Mouse (Mus musculus) lung, embryonic 15.5 days (tissue): ENCODE results near the gene D130043K22Rik. TPM values are rescaled to one million over a fixed set of nuclear protein-coding genes. Genes with fewer than 3 reads are reported as not detected.

ENCODE experiments used
- ATAC-seq: fragments of 200-750 bp; cut with Nextera tagmentation; 2 replicates; pipeline ENCODE4 v1.8.0; 2017; ENCODE audit warnings: moderate number of reproducible peaks, borderline replicate concordance; ENCODE audit not compliant: low FRiP score, low TSS enrichment; ENCODE audit errors: extremely low read depth
- H3K27ac ChIP-seq: fragments of 300-500 bp; sonication (generic); 2 replicates; pipeline ENCODE4 v1.5.1; 2015; ENCODE audit warnings: moderate library complexity, mild to moderate bottlenecking, inconsistent platforms
- H3K27me3 ChIP-seq: fragments of 300-500 bp; sonication (generic); 2 replicates; pipeline ENCODE4 v1.6.1; 2015; ENCODE audit warnings: inconsistent platforms
- H3K36me3 ChIP-seq: fragments of 300-500 bp; sonication (generic); 2 replicates; pipeline ENCODE4 v1.6.1; 2015; ENCODE audit warnings: inconsistent platforms
- H3K4me1 ChIP-seq: fragments of 300-500 bp; sonication (generic); 2 replicates; pipeline ENCODE4 v1.6.1; 2015; ENCODE audit warnings: inconsistent platforms
- H3K4me2 ChIP-seq: fragments of 300-500 bp; sonication (generic); 2 replicates; pipeline ENCODE4 v1.6.1; 2015; ENCODE audit warnings: inconsistent platforms, mild to moderate bottlenecking, moderate library complexity
- H3K4me3 ChIP-seq: fragments of 300-500 bp; sonication (generic); 2 replicates; pipeline ENCODE4 v1.5.1; 2015; ENCODE audit warnings: mild to moderate bottlenecking, inconsistent platforms
- H3K9ac ChIP-seq: fragments of 300-500 bp; sonication (generic); 2 replicates; pipeline ENCODE4 v1.6.1; 2015; ENCODE audit warnings: inconsistent platforms
- H3K9me3 ChIP-seq: fragments of 300-500 bp; sonication (generic); 2 replicates; pipeline ENCODE4 v1.6.1; 2016; ENCODE audit warnings: inconsistent platforms
- WGBS: fragments of 180-500 bp; shearing (Covaris S2); methylation state at CpG from one replicate; pipeline ENCODE4 v1.1.7; 2015; 5-methylcytosine and 5-hydroxymethylcytosine counted together
- polyA plus RNA-seq: library from polyadenylated mRNA; unstranded; fragments of >200 nt; fragmentation: Nextera tagmentation; extraction: Ambion mirVana; gene quantifications from 2 replicates; pipeline ENCODE4 v1.2.1, GENCODE M21; 2015

The D130043K22Rik gene
- polyA plus RNA-seq, 1 experiment from 2014 or later = 0.25 TPM

DNA sequence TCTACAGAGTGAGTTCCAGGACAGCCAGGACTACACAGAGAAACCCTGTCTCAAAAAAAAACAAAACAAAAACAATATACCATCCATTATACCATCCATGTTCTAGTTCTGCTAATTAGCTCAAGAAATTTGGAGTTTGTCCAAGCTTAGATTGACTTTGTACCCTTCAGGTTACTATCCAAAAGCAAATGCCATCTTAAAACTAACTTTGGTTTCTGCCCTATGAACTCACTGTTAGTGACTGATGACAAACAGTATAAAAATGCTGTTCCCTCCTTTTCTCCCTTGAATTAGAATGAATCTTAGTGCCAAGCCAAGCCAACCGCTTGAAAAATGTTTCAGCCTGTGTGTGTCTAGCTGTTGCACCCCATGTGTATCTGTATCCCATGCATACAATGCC is 30.3 kb upstream of the D130043K22Rik start:
- Histone ChIP-seq H3K4me2 (no peak overlapping the region), H3K27ac (no peak overlapping the region), H3K9me3 (no peaks in the 10 kb centered on the region), H3K27me3 (no peaks in the 10 kb centered on the region), H3K36me3 (peaks cover 48% of the 10 kb centered on the region), H3K4me1 (no peaks in the 10 kb centered on the region), H3K4me3 (no peak overlapping the region), H3K9ac (no peak overlapping the region)
- WGBS = 90% methylated on average over 1 of the region's 1 CpGs
- ATAC-seq = no peak

DNA sequence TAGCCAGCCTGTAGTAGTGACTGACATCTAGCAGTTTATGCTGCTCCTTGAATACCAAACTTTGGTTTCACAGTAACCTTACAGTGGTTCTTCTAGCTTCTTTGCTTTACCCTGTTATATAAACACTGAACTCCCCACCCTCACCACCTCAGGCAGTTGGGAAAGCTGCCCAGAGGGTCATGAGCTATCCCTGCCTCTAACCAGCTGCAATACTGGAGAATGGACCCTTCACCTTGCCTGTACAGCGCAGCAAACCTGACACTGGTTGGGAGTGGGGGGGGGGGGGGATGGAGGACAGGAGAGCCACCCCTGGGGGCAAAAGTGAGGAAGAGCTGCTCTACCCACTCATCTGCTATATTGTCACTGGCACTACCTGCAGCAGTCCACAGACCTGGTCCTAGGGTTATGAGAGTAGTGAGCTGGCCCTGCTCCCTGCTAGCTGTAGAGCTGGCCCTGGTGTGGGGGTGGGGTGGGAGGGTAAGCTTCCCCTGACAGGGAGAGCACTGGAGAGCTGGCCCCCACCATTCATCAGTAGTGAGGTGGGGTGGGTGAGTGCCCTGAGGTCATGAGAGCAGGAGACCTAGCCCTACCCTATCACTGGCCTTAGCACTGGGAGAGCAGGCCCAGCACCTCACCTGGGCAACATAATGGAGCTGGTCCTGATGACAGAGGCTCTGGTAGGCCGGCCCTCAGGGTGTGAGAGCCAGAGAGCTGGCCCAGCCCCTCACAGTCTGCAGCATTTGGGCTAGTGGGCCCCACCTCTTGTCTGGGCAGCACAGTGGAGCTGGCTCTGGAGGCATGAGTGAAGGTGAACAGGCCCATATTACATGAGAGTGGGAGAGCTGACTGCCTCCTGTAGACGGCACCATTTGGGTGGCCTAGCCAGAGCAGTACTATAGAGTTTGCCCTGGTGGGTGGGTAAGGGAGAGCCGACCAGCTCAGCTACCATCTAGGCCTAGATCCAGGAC is 28.5 kb upstream of the D130043K22Rik start:
- WGBS = 61% methylated on average over 4 of the region's 4 CpGs
- Histone ChIP-seq H3K9me3 (no peaks in the 10 kb centered on the region), H3K36me3 (peaks cover 31% of the 10 kb centered on the region), H3K4me2 (no peak overlapping the region), H3K27ac (no peak overlapping the region; the same call in 1 of the 2 replicates), H3K4me1 (no peaks in the 10 kb centered on the region), H3K9ac (no peak overlapping the region), H3K4me3 (no peak overlapping the region), H3K27me3 (no peaks in the 10 kb centered on the region)
- peak; percentile 64 for ATAC-seq

DNA sequence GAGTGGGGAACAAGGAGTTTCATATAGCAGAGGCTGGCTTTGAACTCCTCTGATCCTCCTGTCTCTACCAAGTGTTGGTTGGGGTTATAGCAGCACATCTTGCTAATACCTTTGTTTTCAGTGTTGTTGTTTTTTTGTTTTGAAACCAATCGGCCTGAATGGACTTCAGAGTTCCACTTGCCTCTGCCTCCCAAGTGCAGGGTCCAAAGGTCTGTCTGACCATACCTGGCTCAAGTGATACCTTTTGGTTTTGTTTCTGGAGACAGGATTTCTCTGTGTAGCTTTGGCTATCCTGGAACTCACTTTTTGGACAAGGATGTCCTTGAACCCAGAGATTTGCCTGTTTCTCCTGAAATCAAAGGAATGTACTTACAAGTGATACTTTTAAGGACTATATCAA is 25.0 kb upstream of the D130043K22Rik start:
- Histone ChIP-seq H3K4me1 (no peaks in the 10 kb centered on the region), H3K9ac (no peak overlapping the region), H3K27me3 (no peaks in the 10 kb centered on the region), H3K27ac (no peak overlapping the region), H3K36me3 (peaks cover 4% of the 10 kb centered on the region; the same call in 1 of the 2 replicates), H3K9me3 (no peaks in the 10 kb centered on the region), H3K4me2 (no peak overlapping the region), H3K4me3 (no peak overlapping the region)
- ATAC-seq = no peak
- 83% methylated on average over 1 of the region's 1 CpGs for WGBS

DNA sequence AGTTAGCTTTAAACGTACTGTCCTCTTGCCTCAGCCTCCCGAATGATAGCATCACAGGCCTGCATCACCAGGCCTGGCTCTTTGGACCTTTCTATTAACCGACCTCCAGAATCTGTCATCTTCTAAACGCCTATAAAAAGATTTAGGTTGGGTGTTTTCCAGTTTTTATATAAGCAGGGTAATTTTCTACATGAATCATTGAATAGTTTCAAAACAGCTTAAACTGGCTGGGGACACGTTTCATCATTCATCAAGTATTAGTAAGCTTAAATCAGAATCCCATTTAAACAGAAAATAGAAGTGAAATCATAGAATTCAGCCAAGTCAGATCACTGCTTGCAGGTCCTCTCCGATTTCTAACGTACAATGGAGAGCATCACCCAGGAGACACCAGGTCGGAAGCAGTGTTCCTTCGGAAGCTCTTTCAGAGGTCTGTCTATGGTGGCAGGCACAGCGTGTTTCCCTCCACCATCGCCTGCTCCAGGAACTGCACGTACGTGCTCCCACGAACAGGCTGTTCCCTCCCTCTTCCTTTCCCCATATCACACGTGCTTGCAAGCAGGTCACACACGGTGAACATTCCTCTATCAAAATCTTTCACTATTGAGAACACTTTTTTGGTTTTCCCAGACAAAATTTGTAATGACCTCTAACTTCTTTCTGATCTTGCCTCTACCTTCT is 22.1 kb upstream of the D130043K22Rik start:
- H3K9me3 ChIP-seq = no peaks in the 10 kb centered on the region
- H3K4me2 ChIP-seq = no peak overlapping the region
- no peaks in the 10 kb centered on the region for H3K36me3 ChIP-seq
- no peak overlapping the region for H3K9ac ChIP-seq
- ATAC-seq = no peak
- no peak overlapping the region for H3K27ac ChIP-seq
- no peak overlapping the region for H3K4me3 ChIP-seq
- 82% methylated on average over 16 of the region's 16 CpGs for WGBS
- no peaks in the 10 kb centered on the region for H3K4me1 ChIP-seq
- H3K27me3 ChIP-seq = no peaks in the 10 kb centered on the region

DNA sequence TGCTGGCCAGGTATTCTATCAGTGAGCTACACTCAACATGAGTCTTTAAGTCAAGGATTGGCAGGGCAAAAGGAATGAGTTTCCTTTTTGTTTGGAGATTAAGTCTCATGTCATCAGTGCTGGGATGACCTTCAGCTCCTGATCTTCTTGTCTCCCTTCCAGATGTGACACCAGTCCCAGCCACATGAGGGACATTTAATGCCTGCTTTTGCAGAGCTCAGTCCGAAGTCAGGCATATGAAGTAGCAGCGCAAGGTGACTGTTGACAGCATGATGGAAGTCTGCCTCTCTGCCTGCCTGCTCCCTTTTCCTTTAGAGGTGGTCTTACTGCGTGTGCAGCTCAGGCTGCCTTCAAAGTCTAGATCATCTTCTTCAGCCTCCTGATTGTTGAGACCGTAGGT is 20.3 kb upstream of the D130043K22Rik start:
- ATAC-seq = no peak
- Histone ChIP-seq H3K27ac (no peak overlapping the region), H3K9ac (no peak overlapping the region), H3K27me3 (no peaks in the 10 kb centered on the region), H3K4me1 (no peaks in the 10 kb centered on the region), H3K36me3 (no peaks in the 10 kb centered on the region), H3K9me3 (no peaks in the 10 kb centered on the region), H3K4me2 (no peak overlapping the region), H3K4me3 (no peak overlapping the region)
- WGBS = 79% methylated on average over 4 of the region's 4 CpGs

DNA sequence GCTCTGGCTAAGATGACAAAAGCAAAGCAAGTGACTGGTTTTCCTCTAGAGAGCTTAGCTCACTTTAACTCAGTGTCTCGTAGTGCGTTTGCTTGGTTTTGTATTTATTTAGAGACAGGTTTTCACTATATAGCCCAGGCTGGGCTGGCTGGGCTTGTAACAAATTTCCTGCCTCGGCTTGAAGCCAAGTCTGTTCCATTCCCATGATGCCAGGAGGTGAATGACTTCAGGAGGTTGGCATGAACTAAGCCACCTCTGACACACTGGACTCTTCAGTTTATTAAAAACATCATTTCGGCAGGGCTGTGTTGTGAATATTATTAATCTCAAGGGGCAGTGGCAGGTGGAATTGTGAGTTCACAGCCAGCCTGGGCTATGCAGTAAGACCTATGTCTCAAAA is 19.3 kb upstream of the D130043K22Rik start:
- no peak overlapping the region for H3K4me2 ChIP-seq
- no peak for ATAC-seq
- WGBS = 74% methylated on average over 4 of the region's 4 CpGs
- no peak overlapping the region for H3K9ac ChIP-seq
- H3K36me3 ChIP-seq = no peaks in the 10 kb centered on the region
- H3K4me1 ChIP-seq = peaks cover 2% of the 10 kb centered on the region; the same call in 1 of the 2 replicates
- H3K27ac ChIP-seq = no peak overlapping the region
- no peaks in the 10 kb centered on the region for H3K9me3 ChIP-seq
- no peak overlapping the region for H3K4me3 ChIP-seq
- no peaks in the 10 kb centered on the region for H3K27me3 ChIP-seq

DNA sequence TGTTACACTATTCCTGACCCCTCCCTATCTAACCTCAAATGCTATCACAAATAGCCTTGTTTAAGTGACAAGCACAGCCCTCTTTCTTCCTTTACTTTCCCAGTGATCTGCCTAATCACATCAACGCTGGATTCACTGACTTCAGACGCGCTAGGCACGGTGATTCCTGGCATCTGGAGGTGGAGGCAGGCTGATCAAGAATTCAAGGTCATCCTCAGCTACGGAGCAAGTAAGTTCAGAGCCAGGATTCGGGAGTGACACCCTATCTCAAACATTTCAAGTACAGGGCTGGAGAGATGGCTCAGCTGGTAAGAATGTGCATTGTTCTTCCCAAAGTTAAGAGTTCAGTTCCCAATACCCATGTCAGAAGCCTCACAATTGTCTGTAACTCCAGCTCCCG is 18.8 kb upstream of the D130043K22Rik start:
- H3K4me2 ChIP-seq = no peak overlapping the region
- no peak for ATAC-seq
- 66% methylated on average over 7 of the region's 7 CpGs for WGBS
- no peak overlapping the region for H3K4me3 ChIP-seq
- H3K9ac ChIP-seq = no peak overlapping the region
- no peaks in the 10 kb centered on the region for H3K9me3 ChIP-seq
- H3K36me3 ChIP-seq = no peaks in the 10 kb centered on the region
- H3K4me1 ChIP-seq = peaks cover 3% of the 10 kb centered on the region; the same call in 1 of the 2 replicates
- H3K27ac ChIP-seq = no peak overlapping the region
- no peaks in the 10 kb centered on the region for H3K27me3 ChIP-seq

DNA sequence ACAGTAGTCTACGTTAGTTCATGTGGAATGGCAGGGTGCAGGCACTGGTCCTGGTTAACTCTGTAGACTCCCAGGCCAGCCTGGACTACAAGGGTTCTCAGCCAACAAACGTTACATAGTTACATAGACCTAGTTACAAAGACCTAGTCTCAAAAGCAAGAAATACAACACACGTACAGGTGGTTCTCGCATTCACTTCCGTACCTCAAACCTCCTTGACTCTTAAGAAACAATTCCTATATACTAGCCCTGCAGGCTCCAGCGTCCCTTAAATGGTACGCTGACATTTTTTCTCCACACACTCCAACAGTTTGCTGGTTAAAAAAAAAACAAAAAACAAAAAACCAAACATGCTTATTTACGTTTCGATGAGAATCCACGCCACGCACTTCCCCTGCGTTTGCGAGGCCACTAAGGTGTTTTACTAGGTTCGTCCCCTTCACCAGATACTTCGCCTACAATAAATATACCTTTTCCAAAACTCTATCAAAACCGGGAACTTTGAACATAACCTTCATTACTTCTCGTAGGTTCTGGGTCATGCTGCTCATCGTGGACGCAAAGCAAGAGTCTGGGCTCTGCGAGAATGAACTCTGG is 14.1 kb upstream of the D130043K22Rik start:
- no peaks in the 10 kb centered on the region for H3K36me3 ChIP-seq
- 3% methylated on average over 20 of the region's 20 CpGs for WGBS
- H3K9me3 ChIP-seq = no peaks in the 10 kb centered on the region
- H3K4me1 ChIP-seq = peaks cover 22% of the 10 kb centered on the region
- no peak for ATAC-seq
- H3K9ac ChIP-seq = peak overlapping the region; percentile 96
- H3K27me3 ChIP-seq = no peaks in the 10 kb centered on the region
- H3K4me2 ChIP-seq = peak overlapping the region; percentile 74
- H3K27ac ChIP-seq = peak overlapping the region; percentile 72
- H3K4me3 ChIP-seq = peak overlapping the region; percentile 95

DNA sequence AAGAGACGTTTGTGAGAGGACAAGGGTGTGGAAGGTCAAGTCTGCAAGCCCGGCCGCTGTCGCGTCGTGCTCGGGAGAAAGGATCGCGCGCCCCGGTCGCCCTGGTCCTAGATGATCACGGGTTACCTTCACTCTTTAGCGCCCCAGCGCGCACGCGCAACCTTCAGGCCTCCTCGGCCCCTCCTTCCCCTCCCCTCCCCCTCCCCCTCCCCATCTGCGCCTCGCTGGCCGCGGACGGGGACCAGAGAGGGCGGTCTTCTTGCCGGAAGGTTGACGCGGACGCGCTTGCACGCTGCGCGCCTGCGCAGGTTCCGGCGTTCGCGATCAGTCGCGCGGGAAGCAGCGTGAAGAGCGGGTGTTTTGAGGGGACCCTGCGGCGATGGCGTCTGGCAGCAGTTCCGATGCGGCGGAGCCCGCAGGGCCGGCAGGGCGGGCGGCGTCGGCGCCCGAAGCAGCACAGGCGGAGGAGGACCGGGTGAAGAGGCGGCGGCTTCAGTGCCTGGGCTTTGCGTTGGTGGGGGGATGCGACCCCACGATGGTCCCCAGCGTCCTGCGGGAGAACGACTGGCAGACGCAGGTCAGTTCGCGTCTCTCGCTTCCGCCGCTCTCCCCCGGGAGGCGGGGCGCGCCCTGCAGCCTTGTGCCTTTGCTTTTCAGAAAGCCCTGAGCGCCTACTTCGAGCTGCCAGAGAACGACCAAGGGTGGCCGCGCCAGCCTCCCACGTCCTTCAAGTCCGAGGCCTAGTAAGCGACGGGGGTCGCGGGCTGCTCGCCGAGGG is 13.4 kb upstream of the D130043K22Rik start, which contains the start of the genes Acot13 and Tdp2:
TSS of gene Acot13 (minus strand) at position 188 of the 778 bp plus-strand sequence.
TSS of gene Tdp2 (plus strand) at position 327 of the 778 bp plus-strand sequence.
- Histone ChIP-seq H3K27me3 (no peaks in the 10 kb centered on the region), H3K4me3 (peak within 1 kb of the TSS; percentile 95), H3K9ac (peak within 1 kb of the TSS; percentile 96), H3K27ac (peak within 1 kb of the TSS; percentile 98), H3K36me3 (0 out of 2 replicates have a peak, but pooled peaks cover 3% of the 10 kb centered on the region), H3K4me2 (peak within 1 kb of the TSS; percentile 74), H3K9me3 (no peaks in the 10 kb centered on the region), H3K4me1 (peaks cover 22% of the 10 kb centered on the region)
- peak; percentile 97 for ATAC-seq
- under 1% methylated on average over 90 of the region's 90 CpGs for WGBS

DNA sequence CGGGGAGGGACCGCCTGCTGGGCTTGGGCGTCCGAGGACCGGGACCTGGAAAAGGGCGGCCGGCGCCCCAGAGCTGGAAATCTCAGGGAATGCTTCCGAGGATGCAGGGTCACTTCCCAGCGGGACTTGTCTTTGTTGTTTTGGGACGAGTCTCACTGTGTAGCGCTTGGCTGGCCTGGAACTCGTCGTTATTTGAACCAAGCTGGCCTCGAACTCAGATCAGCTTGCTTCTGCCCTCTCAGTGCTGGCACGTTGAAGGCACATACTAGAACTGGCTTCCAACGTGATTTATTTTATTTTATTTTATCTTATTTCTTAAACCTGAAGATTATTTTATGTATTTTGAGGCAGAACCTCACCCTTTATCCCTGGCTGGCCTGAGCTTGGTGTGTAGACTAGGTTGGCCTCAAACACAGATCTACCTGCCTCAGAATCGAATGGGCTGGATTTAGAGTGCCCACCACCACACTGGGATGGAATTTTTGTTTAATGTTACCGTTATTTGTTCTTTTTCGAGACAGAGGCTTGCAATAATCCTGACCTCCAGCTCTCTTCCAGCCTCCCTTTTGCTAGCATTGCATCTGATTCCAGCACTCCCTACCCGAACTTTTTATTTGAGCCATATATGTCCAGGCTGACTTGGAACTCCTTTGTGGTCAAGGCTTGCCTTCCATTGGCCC is 12.7 kb upstream of the D130043K22Rik start:
- peak overlapping the region; percentile 95 for H3K4me3 ChIP-seq
- H3K9me3 ChIP-seq = no peaks in the 10 kb centered on the region
- H3K36me3 ChIP-seq = peaks cover 5% of the 10 kb centered on the region; the same call in 1 of the 2 replicates
- H3K4me1 ChIP-seq = peaks cover 22% of the 10 kb centered on the region
- H3K4me2 ChIP-seq = peak overlapping the region; percentile 73
- H3K27ac ChIP-seq = peak overlapping the region; percentile 98
- no peaks in the 10 kb centered on the region for H3K27me3 ChIP-seq
- peak overlapping the region; percentile 96 for H3K9ac ChIP-seq
- under 1% methylated on average over 21 of the region's 21 CpGs for WGBS
- no peak for ATAC-seq

DNA sequence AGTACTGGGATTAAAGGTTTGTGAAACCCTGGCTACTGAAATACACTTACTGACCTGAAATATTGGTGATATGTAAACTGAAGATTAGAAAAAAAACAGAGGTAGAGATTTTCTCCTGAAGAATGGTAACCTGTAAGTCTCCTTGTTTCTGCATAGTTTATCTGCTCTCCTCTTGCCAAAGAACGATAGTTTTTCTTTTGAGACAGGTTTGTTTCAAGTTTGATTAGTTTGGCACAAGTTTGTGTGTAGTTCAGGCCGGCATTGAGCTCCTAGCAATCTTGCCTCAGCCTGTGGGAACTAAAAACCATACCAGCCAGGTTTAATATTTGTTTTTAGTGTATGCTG is 12.2 kb upstream of the D130043K22Rik start:
- peak overlapping the region; percentile 96 for H3K9ac ChIP-seq
- 21% methylated on average over 2 of the region's 2 CpGs for WGBS
- H3K27ac ChIP-seq = no peak overlapping the region

More for the DNA sequence above, 12.2 kb upstream of the D130043K22Rik start:
- H3K27me3 ChIP-seq = no peaks in the 10 kb centered on the region
- H3K4me1 ChIP-seq = peaks cover 22% of the 10 kb centered on the region
- H3K36me3 ChIP-seq = peaks cover 6% of the 10 kb centered on the region; the same call in 1 of the 2 replicates
- peak overlapping the region; percentile 95 for H3K4me3 ChIP-seq
- peak overlapping the region; percentile 73 for H3K4me2 ChIP-seq
- H3K9me3 ChIP-seq = no peaks in the 10 kb centered on the region
- no peak for ATAC-seq
